Mouse (Mus musculus): ENCODE measurements around the gene Zfp600. TPM values are rescaled to one million over a fixed set of nuclear protein-coding genes. Genes with fewer than 3 reads are reported as not detected.

Zfp600 gene
- total and polyA plus RNA-seq, 2 experiments from 2014 or later: 0.21 TPM; not detected in 1

Other genes starting within 250 kb of the Zfp600 start
- gene Zfp987, start 59.5 kb upstream of the Zfp600 start, total RNA-seq (2014; rRNA removed): not detected in 2 replicates
- gene Zfp987, start 59.5 kb upstream of the Zfp600 start, polyA plus RNA-seq (2015; fragmentation: Nextera tagmentation; extraction: Ambion mirVana): not detected in 2 replicates